Mouse (Mus musculus) T-helper 17 cell (primary cell): ENCODE measurements around the gene Acss1.

ENCODE experiments used
- in situ Hi-C, 2 experiments: fragments of 300-600 bp; cut with MboI, MseI; formaldehyde crosslinking; loops; 1 replicate in 1 of 2; 2 replicates in 1 of 2; pipeline ENCODE4 v1.15.1; 2025; ENCODE audit warnings: high pct_unique_total_duplicates in 2 of 2

Gene Acss1

GRCm38 (mm10) chr2:150667820-150668766, at the start of gene Acss1:
Acss1 (minus strand) TSS chr2:150668500.
- in situ Hi-C loops: no loop called here

GRCm38 (mm10) chr2:150712167-150712674, 43.9 kb upstream of the Acss1 start:
- in situ Hi-C loops: loop anchor here in 1 of 2 experiments (10.0 kb wide), 1 partner anchor 837 kb away; no protein-coding TSS in a partner anchor

- in situ Hi-C loops: loop anchor here (25.0 kb wide), 1 partner anchor 1329 kb away; no protein-coding TSS in a partner anchor
Observed at GRCm38 (mm10) chr2:150691481-150692170, 23.3 kb upstream of the Acss1 start.

- in situ Hi-C loops: loop anchor here (25.0 kb wide), 1 partner anchor 1328 kb away; no protein-coding TSS in a partner anchor
Observed at GRCm38 (mm10) chr2:150690216-150690615, 21.9 kb upstream of the Acss1 start.

- in situ Hi-C loops: loop anchor here (25.0 kb wide), 1 partner anchor 1327 kb away; no protein-coding TSS in a partner anchor
Observed at GRCm38 (mm10) chr2:150689223-150689800, 21.0 kb upstream of the Acss1 start, which contains the start of gene Vsx1. Vsx1 (minus strand) TSS chr2:150689360.

- in situ Hi-C loops: loop anchor here (25.0 kb wide), 1 partner anchor 1326 kb away; no protein-coding TSS in a partner anchor
Observed at GRCm38 (mm10) chr2:150688541-150689186, 20.4 kb upstream of the Acss1 start.

GRCm38 (mm10) chr2:150687871-150688540, 19.7 kb upstream of the Acss1 start:
- in situ Hi-C loops: loop anchor here (25.0 kb wide), 1 partner anchor 1326 kb away; no protein-coding TSS in a partner anchor

- in situ Hi-C loops: loop anchor here (25.0 kb wide), 1 partner anchor 1323 kb away; no protein-coding TSS in a partner anchor
Observed at GRCm38 (mm10) chr2:150685389-150685788, 17.1 kb upstream of the Acss1 start.

- in situ Hi-C loops: loop anchor here (25.0 kb wide), 1 partner anchor 1322 kb away; no protein-coding TSS in a partner anchor
Observed at GRCm38 (mm10) chr2:150684451-150684850, 16.2 kb upstream of the Acss1 start.

GRCm38 (mm10) chr2:150681581-150681980, 13.3 kb upstream of the Acss1 start:
- in situ Hi-C loops: loop anchor here (25.0 kb wide), 1 partner anchor 1319 kb away; no protein-coding TSS in a partner anchor

GRCm38 (mm10) chr2:150678392-150678791, 10.1 kb upstream of the Acss1 start:
- in situ Hi-C loops: loop anchor here (5.0 to 25.0 kb wide), 3 partner anchors 69 to 1316 kb away; partner anchors contain the start of gene Entpd6 (in 1 of the 2)

GRCm38 (mm10) chr2:150675525-150675924, 7.2 kb upstream of the Acss1 start:
- in situ Hi-C loops: loop anchor here (5.0 to 25.0 kb wide), 3 partner anchors 72 to 1313 kb away; partner anchors contain the start of gene Entpd6 (in 1 of the 2)

- in situ Hi-C loops: loop anchor here (5.0 to 25.0 kb wide), 5 partner anchors 63 to 1313 kb away; partner anchors contain the start of gene Entpd6 (in 2 of the 2)
Observed at GRCm38 (mm10) chr2:150674900-150675299, 6.6 kb upstream of the Acss1 start.

GRCm38 (mm10) chr2:150673929-150674328, 5.6 kb upstream of the Acss1 start:
- in situ Hi-C loops: loop anchor here (5.0 to 10.0 kb wide), 4 partner anchors 62 to 331 kb away; partner anchors contain the start of gene Entpd6 (in 1 of the 2)

GRCm38 (mm10) chr2:150671609-150672290, 3.5 kb upstream of the Acss1 start:
- in situ Hi-C loops: loop anchor here (5.0 to 10.0 kb wide), 4 partner anchors 59 to 333 kb away; partner anchors contain the start of gene Entpd6 (in 1 of the 2)

GRCm38 (mm10) chr2:150670926-150671325, 2.6 kb upstream of the Acss1 start:
- in situ Hi-C loops: loop anchor here (5.0 to 10.0 kb wide), 4 partner anchors 59 to 334 kb away; partner anchors contain the start of gene Entpd6 (in 1 of the 2)

- in situ Hi-C loops: loop anchor here (5.0 to 10.0 kb wide), 4 partner anchors 57 to 335 kb away; partner anchors contain the start of gene Entpd6 (in 1 of the 2)
Observed at GRCm38 (mm10) chr2:150669454-150670045, 1.2 kb upstream of the Acss1 start.

- in situ Hi-C loops: no loop called here
Observed at GRCm38 (mm10) chr2:150668956-150669355, 656 bp upstream of the Acss1 start.
